Mouse (Mus musculus) heart, adult 10 weeks (tissue): ENCODE data around the gene Arf1. TPM values are rescaled to one million over a fixed set of nuclear protein-coding genes. Genes with fewer than 3 reads are reported as not detected.

Experiments
- polyA plus RNA-seq: library from polyadenylated mRNA; stranded (reverse); fragments of 350-450 nt; fragmentation: Illumina TruSeq; extraction: RNeasy Lipid Tissue Mini Kit (QIAGEN cat#74804); gene quantifications from one replicate; pipeline ENCODE4 v1.2.3, GENCODE M21; 2014; ENCODE audit warnings: low read depth, low replicate concordance

The Arf1 gene
- 279 TPM for polyA plus RNA-seq

DNA sequence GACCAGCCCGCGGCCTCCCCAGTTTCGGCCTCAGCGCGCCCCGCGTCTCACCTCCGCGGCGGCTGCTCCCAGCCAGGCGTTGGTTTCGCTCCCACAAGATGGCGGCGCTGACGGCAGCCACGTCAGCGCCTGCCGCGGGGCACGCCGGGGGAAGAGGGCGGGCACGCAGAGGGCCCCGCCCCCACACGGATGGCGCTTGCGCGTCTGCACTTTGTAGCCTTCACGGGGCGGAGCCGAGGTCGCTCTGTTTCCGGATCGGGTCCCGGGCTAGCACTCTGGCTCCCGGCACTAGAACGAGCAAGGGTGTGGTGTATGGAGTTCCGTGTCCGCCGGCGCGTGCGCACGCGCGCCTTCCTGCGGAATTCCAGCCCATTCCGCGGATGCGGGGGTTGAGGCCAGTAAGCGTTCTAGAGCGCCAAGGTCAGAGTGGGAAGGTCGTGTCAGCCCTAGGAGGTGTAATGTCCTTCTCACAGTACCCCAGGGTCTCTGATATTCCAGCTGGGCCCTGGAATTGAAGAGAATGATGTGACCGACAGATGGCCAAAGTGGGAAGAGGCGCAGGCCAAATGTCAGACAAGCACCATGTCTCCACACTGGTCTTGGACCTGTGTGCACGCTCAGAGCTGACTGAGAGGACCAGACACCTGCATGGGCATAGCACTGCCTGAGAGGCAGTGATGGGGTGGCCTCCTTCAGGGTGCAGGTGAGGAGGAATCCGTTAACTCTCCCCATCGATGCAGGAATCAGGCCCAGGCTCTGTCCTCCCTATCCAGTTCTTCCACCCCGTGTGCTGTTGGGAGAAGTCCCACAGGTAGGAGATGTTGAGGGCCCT lies at the start of gene Arf1:
Gene Arf1 (minus strand): TSS at position 149 of the 832 bp plus-strand sequence.

DNA sequence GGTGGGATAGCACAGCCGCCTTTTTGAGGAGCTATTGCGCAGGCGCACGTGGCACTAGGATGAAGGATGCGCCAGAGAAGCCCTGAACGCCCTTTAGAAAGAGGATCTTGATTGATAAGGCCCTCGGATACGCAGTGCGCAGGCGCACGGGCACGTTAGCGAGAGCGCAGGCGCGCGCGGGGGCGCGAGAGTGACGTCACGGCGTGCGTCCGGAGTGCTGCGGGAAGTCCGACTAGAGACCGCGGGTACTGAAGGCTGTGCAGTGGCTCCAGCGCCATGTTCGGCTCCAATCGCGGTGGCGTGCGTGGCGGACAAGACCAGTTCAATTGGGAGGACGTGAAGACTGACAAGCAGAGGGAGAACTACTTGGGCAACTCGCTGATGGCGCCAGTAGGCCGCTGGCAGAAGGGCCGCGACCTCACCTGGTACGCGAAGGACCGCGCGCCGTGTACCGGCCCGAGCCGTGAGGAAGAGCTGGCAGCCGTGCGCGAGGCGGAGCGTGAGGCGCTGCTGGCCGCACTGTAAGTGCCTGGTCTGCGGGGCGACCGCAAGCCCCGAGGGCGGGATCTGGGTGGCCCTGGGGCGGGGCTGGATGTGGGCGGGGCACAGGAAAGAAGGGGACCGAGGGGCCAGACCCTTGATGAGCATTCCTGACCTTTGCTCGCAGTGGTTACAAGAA lies 19.8 kb downstream of the Arf1 start, which contains the start of gene 2310033P09Rik:
Gene 2310033P09Rik (plus strand): TSS at position 169 of the 679 bp plus-strand sequence.

DNA sequence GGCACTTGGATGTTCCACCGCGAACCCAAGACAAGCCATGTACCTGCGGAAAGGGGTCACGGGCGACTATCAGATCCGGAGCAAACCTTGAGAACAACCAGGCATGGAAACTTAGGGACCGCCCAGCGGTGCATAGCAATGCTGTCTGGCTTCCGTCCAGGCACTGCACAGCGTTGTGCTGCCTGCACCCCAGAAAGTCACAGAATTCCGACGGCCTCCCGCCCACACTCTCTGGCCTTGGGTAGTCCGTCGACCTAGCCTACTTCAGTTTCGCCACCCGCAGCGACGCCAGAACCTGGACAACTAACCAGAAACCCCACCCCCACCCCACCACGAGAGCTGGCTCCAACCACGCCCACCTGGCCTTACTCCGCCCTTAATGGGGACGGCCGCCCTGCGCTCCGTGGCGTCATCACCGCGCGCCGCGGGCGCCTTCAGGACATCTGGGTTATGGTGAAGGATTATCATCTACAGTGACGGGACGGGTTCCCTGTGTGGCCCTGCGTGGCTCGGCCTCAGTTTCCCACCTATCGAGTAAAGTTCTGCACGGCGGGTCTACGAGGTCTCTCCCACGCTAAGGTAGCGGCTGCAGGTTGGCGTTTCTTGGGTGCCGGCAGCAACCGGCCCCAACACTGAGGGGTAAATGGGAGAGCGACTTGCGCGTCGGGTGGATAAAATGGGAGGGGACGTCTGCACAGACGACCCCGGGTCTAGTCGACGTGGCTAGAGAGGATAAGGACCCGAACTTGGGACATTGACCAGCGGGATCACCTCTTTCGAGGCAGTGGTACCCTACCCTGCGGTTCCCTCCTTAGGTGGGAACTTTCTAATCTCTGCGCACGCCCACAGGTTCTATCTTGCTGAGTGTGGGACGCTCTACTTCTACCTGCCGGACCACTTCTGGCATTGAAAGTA lies 25.7 kb downstream of the Arf1 start, which contains the start of gene Mrpl55:
Gene Mrpl55 (plus strand): TSS at position 406 of the 915 bp plus-strand sequence.

GRCm38 (mm10) chr11:59192059-59192386 lies 36.0 kb downstream of the Arf1 start, which contains the start of gene Guk1:
TSS of gene Guk1 (minus strand) at chr11:59192212.

GRCm38 (mm10) chr11:59182864-59183331 lies 45.2 kb downstream of the Arf1 start, which contains the start of gene Gjc2:
TSS of gene Gjc2 (minus strand) at chr11:59183213.

GRCm38 (mm10) chr11:59163255-59164236 lies 64.5 kb downstream of the Arf1 start, which contains the start of gene Iba57:
TSS of gene Iba57 (minus strand) at chr11:59163739.

Other genes with a start within 250 kb of the Arf1 start
- 444 TPM for gene Obscn, start 91.9 kb downstream of the Arf1 start, polyA plus RNA-seq
- gene Iba57, start 64.5 kb downstream of the Arf1 start, polyA plus RNA-seq = 14.1 TPM
- 0.55 TPM for gene Gjc2, start 45.1 kb downstream of the Arf1 start, polyA plus RNA-seq
- gene Guk1, start 36.1 kb downstream of the Arf1 start, polyA plus RNA-seq = 107 TPM
- 135 TPM for gene Mrpl55, start 25.8 kb downstream of the Arf1 start, polyA plus RNA-seq
- gene 2310033P09Rik, start 19.9 kb downstream of the Arf1 start, polyA plus RNA-seq = 11.9 TPM
- gene Wnt3a, start 62.5 kb upstream of the Arf1 start, polyA plus RNA-seq = not detected
- 4.0 TPM for gene Wnt9a, start 78.7 kb upstream of the Arf1 start, polyA plus RNA-seq
- not detected for gene Prss38, start 147.4 kb upstream of the Arf1 start, polyA plus RNA-seq
- gene Jmjd4, start 221.8 kb upstream of the Arf1 start, polyA plus RNA-seq = 11.3 TPM
- gene Snap47, start 222.9 kb upstream of the Arf1 start, polyA plus RNA-seq = 46.1 TPM
- 6.1 TPM for gene Zfp867, start 244.2 kb upstream of the Arf1 start, polyA plus RNA-seq